Mouse (Mus musculus) liver, adult 2 months (tissue): Measurements from ENCODE around the gene Rrad.

Source experiments
- CTCF ChIP-seq: fragments of 200-500 bp; IDR thresholded peaks from 2 replicates; pipeline ENCODE4 v1.5.1; 2011; ENCODE audit warnings: low read depth, low read length, control low read depth
- POLR2A ChIP-seq: fragments of 200-500 bp; IDR thresholded peaks from 2 replicates; pipeline ENCODE4 v1.6.1; 2011; ENCODE audit warnings: low read length, control low read depth; ENCODE audit not compliant: insufficient read depth; ENCODE audit errors: extremely low read depth

DNA sequence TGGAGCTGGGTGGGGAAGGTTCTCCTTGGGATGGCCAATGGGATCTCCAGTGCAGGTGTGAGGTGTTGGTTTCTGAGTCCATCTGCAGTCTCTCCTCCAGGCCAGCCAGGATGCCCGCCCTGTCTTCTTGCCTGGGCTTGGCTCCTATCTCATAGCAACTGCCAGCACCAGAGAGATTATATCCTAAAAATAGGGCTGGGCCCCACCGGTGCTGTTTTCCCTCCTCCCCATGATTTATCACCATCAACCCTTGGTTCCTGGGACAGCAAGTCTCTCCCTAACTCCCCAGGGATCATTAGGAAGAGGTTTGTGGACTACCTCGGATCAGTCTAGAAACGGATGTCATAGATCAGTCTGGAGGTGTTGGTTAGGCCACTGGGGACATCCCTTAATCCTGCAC, 18.0 kb downstream of the Rrad start:
- TF ChIP-seq POLR2A (no peak), CTCF (no peak)
